Mouse (Mus musculus) forebrain, embryonic 12.5 days (tissue): ENCODE results near the gene Actn1. TPM values are rescaled to one million over a fixed set of nuclear protein-coding genes. Genes with fewer than 3 reads are reported as not detected.
"Not testable (repeated sequence)": the region's sequence is repeated elsewhere in the genome, so short reads cannot be mapped to it uniquely, and the experiment has no call there.

ENCODE experiments used
- ATAC-seq: fragments of 200-750 bp; cut with Nextera tagmentation; 2 replicates; pipeline ENCODE4 v1.8.0; 2017; ENCODE audit warnings: moderate TSS enrichment; ENCODE audit not compliant: low FRiP score
- H3K27ac ChIP-seq: fragments of 300-500 bp; sonication (generic); 2 replicates; pipeline ENCODE4 v1.5.1; 2016; ENCODE audit warnings: mild to moderate bottlenecking
- H3K27me3 ChIP-seq: fragments of 300-500 bp; sonication (generic); 2 replicates; pipeline ENCODE4 v1.6.1; 2016; ENCODE audit warnings: mild to moderate bottlenecking
- H3K36me3 ChIP-seq: fragments of 300-500 bp; sonication (generic); replicated peaks from 2 replicates; pipeline ENCODE4 v1.6.1; 2016; ENCODE audit warnings: mild to moderate bottlenecking
- H3K4me1 ChIP-seq: fragments of 300-500 bp; sonication (generic); 2 replicates; pipeline ENCODE4 v1.6.1; 2016
- H3K4me2 ChIP-seq: fragments of 300-500 bp; sonication (generic); 2 replicates; pipeline ENCODE4 v1.6.1; 2016; ENCODE audit warnings: mild to moderate bottlenecking, moderate library complexity
- H3K4me3 ChIP-seq: fragments of 300-500 bp; sonication (generic); replicated peaks from 2 replicates; pipeline ENCODE4 v1.5.1; 2016; ENCODE audit warnings: mild to moderate bottlenecking
- H3K9ac ChIP-seq: fragments of 300-500 bp; sonication (generic); 2 replicates; pipeline ENCODE4 v1.6.1; 2016; ENCODE audit warnings: mild to moderate bottlenecking
- H3K9me3 ChIP-seq: fragments of 300-500 bp; sonication (generic); 2 replicates; pipeline ENCODE4 v1.6.1; 2016
- WGBS: fragments of 180-500 bp; shearing (Covaris S2); methylation state at CpG from one replicate; pipeline ENCODE4 v1.1.7; 2016; 5-methylcytosine and 5-hydroxymethylcytosine counted together
- polyA plus RNA-seq: library from polyadenylated mRNA; unstranded; fragments of >200 nt; fragmentation: Nextera tagmentation; extraction: Ambion mirVana; gene quantifications from 2 replicates; pipeline ENCODE4 v1.2.1, GENCODE M21; 2016

Gene Actn1
- polyA plus RNA-seq, 1 experiment from 2014 or later = 21.9 TPM

DNA sequence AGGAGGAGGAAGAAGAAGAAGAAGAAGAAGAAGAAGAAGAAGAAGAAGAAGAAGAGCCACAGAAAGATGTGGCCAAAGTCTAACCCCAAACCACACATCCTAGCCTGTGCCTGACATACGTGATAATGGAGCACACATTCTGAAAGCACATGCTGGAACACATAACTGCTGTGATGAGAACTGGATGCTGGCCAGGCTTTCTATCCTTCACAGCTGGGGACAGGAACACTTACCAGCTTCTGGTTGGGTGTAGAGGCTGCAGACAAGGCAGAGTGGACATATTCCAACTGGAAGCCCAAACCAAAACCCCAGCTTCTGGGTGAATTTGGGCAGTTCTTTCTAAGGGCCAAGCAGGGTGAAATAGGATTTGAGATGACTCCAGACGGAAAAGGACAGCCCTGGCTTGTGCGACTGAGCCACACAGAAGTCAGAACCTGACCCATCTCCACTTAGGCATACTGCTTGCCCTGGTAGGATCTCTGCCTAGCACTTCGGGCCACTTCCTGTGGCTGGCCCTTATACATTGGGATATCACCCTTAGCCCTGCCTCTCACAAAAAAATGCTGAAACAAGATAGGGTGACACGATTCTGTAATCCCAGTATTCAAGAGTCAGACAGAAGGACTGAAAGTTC is 15.1 kb upstream of the Actn1 start:
- Histone ChIP-seq H3K4me1 (peaks cover 12% of the 10 kb centered on the region), H3K36me3 (no peaks in the 10 kb centered on the region), H3K9ac (no peak overlapping the region), H3K4me2 (no peak overlapping the region), H3K9me3 (no peaks in the 10 kb centered on the region), H3K4me3 (no peak overlapping the region), H3K27me3 (no peaks in the 10 kb centered on the region), H3K27ac (no peak overlapping the region)
- ATAC-seq = no peak
- WGBS = 91% methylated on average over 5 of the region's 5 CpGs

DNA sequence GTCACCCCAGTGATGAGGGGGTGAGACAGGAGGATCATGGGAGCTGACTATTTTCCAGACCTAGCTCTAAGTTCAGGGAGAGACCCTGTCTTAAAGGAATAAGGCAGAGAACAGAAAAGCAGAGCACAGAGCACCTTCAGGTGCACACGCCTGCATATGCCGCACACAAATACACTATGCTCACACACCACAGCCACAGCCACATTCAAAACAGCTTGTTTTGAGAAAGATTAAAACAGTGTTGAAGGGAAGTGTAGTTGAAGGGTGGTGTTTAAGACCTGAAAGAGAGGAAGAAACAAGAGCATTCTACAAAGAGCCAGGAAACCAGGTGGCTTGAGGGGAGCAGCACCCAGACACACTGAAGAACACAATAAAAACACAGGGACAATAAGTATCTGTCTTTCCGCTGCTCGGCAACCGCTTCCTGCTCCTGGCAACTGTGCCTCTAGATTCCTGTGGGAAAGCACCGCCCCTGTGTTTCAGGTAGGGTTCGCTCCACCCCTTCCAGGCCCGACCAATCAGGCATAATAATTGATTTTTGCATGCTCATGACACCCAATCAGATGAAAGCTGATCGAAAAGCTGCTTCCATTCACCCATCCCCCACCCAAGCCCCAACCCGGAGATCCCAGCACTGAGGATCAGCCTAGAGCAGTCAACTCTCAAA is 13.0 kb upstream of the Actn1 start:
- H3K27me3 ChIP-seq = no peaks in the 10 kb centered on the region
- H3K4me3 ChIP-seq = no peak overlapping the region
- ATAC-seq = peak; percentile 73
- peaks cover 12% of the 10 kb centered on the region for H3K4me1 ChIP-seq
- 16% methylated on average over 10 of the region's 10 CpGs for WGBS
- H3K27ac ChIP-seq = peak overlapping the region; percentile 46
- no peaks in the 10 kb centered on the region for H3K9me3 ChIP-seq
- peak overlapping the region; percentile 42 for H3K4me2 ChIP-seq
- H3K9ac ChIP-seq = no peak overlapping the region
- H3K36me3 ChIP-seq = no peaks in the 10 kb centered on the region

DNA sequence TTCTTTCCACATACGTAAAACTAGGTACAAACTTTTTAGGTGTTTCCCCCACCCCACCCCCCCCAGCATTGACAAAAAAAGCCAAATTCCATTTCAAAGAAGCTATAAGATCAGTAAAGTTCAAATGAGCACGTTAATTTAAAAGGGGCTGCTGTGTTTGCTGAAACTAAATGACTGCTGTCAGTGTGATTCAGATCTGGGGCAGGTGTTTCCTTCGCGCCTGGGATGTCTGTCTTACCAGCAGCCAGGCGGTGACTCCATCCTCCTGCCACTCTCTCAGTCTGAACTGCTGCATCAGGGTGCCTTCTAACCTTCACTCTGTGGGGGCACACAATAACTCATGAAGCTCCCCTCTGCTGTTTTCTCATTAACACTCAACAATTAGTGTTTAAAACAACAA is 11.6 kb upstream of the Actn1 start:
- ATAC-seq = no peak
- Histone ChIP-seq H3K9me3 (no peaks in the 10 kb centered on the region), H3K4me2 (no peak overlapping the region), H3K27ac (no peak overlapping the region), H3K4me1 (peaks cover 12% of the 10 kb centered on the region), H3K9ac (no peak overlapping the region), H3K36me3 (no peaks in the 10 kb centered on the region), H3K4me3 (no peak overlapping the region), H3K27me3 (no peaks in the 10 kb centered on the region)
- 29% methylated on average over 5 of the region's 5 CpGs for WGBS

DNA sequence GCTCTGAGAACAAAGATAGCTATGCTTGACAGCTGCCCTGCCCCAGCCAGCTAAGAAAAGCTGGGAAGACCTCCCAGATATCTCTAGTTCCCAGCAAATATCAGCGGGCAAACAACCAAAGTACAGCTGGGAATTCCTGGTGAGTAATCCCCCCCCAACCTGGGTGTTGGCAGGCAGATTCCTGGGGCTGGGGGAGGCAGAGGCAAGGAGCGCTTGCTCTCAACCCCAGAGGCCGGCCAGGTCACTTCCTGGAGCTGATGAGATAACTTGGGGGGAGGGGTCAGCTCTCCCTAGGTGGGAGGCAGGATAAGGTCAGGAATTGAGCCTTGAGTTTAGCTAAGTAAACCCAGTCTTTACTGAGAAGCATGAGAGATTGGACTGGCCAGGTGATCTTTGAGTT is 10.8 kb upstream of the Actn1 start:
- whole genome bisulfite sequencing = 20% methylated on average over 3 of the region's 3 CpGs
- H3K4me2 ChIP-seq = no peak overlapping the region

DNA sequence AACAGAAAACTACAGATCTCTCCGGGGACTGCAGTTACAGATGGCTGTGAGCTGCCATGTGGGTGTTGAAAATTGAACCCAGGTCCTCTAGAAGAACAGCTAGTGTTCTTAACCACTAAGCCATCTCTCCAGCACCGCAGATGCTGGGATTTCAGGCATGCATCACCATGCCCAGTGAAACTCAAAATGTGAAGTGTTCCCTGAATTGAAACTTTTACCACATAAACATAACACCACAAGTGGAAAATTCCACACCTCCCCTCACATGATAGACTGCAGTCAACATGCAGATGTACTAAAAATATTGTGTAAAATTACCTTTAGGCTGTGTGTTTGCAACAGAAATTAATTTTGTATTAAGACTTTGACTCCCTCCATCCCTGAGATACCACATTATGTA is 9.1 kb upstream of the Actn1 start:
- Histone ChIP-seq H3K4me3 (no peak overlapping the region), H3K36me3 (no peaks in the 10 kb centered on the region), H3K27me3 (no peaks in the 10 kb centered on the region), H3K4me1 (peaks cover 12% of the 10 kb centered on the region), H3K4me2 (no peak overlapping the region), H3K27ac (no peak overlapping the region), H3K9ac (no peak overlapping the region), H3K9me3 (no peaks in the 10 kb centered on the region)
- WGBS = 90% methylated on average over 2 of the region's 2 CpGs
- no peak for ATAC-seq

More for the DNA sequence above, 10.8 kb upstream of the Actn1 start:
- no peak overlapping the region for H3K27ac ChIP-seq
- ATAC-seq = no peak
- H3K36me3 ChIP-seq = no peaks in the 10 kb centered on the region
- H3K4me1 ChIP-seq = peaks cover 12% of the 10 kb centered on the region
- H3K9ac ChIP-seq = no peak overlapping the region
- H3K9me3 ChIP-seq = no peaks in the 10 kb centered on the region
- no peaks in the 10 kb centered on the region for H3K27me3 ChIP-seq
- H3K4me3 ChIP-seq = no peak overlapping the region

DNA sequence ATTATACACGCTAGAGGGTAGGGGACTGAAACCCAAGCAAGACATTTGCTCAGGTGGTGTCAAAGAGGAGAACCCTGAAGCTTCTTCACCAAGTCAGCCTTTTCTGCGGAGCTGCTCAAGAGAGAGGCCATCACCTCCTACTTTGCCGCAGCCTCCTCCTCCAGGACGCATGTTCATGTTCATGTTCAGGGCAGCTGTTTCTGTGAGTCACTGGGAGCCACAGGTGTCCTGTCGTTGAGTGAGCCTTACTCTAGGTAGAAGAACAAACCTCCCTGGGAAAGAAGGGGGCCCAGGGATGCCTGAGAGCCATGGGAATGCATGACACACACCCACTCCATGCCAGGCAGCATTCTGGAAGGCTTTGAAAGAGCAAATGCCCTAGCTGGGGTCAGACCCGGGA is 7.8 kb upstream of the Actn1 start:
- no peak for ATAC-seq
- 87% methylated on average over 6 of the region's 6 CpGs for WGBS
- no peak overlapping the region for H3K4me2 ChIP-seq
- no peaks in the 10 kb centered on the region for H3K36me3 ChIP-seq
- H3K4me3 ChIP-seq = no peak overlapping the region
- H3K27ac ChIP-seq = no peak overlapping the region
- no peaks in the 10 kb centered on the region for H3K27me3 ChIP-seq
- H3K9me3 ChIP-seq = no peaks in the 10 kb centered on the region
- no peak overlapping the region for H3K9ac ChIP-seq
- peaks cover 6% of the 10 kb centered on the region for H3K4me1 ChIP-seq

DNA sequence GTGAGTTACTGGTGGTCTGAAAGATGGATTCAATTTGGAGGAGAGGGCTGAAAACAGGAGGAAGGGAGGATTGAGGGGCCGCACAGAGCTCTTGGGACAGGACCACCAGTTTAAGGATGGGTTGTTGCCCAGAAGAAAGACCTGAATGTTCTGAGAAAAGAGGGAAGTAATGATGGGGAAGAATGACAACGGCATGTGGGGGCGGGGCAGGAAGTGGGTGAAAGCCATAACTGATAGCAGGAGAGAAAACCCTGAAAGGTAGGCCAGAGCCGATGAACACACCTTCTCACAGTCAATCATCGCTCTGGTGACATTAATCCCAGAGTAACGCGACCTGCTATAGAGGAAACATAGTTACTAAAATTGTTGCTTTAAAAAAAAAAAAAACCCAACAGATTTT is 4.2 kb upstream of the Actn1 start:
- ATAC-seq, H3K4me3 ChIP-seq, H3K9ac ChIP-seq, H3K27ac ChIP-seq, H3K36me3 ChIP-seq, H3K9me3 ChIP-seq, H3K4me2 ChIP-seq, H3K4me1 ChIP-seq: not testable (repeated sequence)
- 89% methylated on average over 7 of the region's 7 CpGs for WGBS
- peaks cover 11% of the 10 kb centered on the region; the same call in 1 of the 2 replicates for H3K27me3 ChIP-seq

DNA sequence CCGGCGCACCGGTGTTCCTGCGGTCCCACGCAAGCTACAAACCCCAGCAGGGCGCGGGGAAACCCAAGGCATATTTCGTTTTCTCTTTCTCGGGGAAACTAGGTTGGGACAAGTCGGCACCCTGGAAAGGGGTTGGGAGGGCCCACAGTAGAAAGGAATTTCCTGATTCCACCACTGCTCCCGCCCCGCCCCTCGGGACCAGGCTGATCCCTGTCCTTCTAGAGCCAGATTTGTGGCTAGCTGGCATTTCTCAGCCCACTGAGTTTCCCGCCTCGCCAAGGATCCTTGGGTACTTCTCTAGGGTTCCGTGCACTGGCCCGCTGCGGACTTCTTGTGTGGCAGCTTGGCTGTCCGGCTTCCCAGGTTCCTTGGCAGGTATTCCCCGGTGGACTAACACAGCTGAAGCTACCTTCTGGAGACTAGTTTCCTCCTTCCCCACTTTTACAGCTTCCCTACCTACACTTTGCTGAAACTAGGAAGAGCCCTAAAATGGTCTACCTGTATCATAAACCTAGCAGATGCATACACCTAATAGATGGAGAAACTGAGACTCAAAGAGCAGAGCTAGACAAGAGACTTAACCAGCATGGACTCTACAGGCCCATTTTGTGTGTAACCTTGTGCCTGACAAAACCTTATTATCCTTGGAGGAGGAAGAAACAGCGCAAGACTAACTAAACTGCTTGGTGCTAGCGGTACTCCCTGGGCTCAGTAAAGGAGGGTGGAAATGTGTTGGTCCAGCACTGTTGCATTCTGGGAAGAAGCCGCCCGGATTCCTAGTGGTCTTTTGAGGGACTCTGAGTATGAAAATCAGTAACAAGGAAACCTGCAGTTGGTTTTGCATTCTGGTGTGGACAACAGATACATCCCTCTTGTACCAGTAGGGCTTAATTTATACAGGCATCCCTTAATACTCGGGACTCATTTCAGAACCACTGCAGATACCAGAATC is 849 bp upstream of the Actn1 start:
- Histone ChIP-seq H3K27me3 (peaks cover 11% of the 10 kb centered on the region; the same call in 1 of the 2 replicates), H3K4me3 (peak overlapping the region; percentile 76), H3K4me2 (peak overlapping the region; percentile 95), H3K9ac (peak overlapping the region; percentile 86), H3K9me3 (no peaks in the 10 kb centered on the region), H3K27ac (peak overlapping the region; percentile 94), H3K4me1 (peaks cover 27% of the 10 kb centered on the region), H3K36me3 (no peaks in the 10 kb centered on the region)
- peak; percentile 21; the same call in 1 of the 2 replicates for ATAC-seq
- WGBS = 10% methylated on average over 25 of the region's 25 CpGs

DNA sequence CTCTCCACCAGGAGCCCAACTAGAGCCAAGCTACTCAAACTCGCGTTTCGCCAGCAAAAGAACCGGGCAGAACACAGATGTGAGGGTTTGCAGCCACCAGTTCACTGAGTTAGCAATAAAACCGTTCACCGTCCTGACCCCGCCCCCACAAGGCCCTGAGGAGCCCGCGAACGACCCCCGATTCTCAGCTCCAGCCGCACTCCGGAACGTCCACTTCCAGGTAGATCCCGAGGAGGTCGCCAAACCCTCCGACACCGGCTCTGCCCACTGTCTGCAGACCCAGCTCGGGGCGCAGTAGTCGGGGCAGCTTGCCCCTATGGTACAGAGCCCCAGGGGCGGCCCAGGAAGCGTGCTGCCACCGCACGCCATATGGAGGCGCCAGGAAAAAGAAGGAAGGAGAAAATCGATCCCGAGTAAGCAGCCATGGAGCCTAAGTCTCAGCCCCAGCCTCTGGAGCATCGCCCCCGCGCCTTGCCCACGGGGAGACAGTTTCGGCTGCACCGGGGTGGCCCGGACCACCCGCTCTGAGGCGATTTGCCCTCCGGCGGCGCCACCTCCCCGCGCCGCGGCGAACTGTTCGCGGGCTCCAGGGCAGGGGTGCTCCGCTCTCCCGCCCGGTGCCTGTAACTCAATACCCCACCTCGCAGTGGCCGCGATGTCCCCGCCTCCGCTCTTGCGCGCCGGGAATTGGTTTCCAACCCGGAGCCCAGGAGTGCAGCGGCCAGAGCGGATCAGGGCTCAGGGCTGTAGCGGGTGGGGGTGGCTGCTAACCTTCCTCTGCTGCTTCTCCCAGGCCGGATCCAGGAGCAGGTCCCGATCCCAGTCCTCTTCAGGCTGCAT is 735 bp downstream of the Actn1 start:
- under 1% methylated on average over 62 of the region's 64 CpGs for WGBS
- Histone ChIP-seq H3K4me2 (peak overlapping the region; percentile 95), H3K9me3 (no peaks in the 10 kb centered on the region), H3K9ac (peak overlapping the region; percentile 86), H3K27ac (peak overlapping the region; percentile 94), H3K36me3 (no peaks in the 10 kb centered on the region), H3K4me1 (peaks cover 27% of the 10 kb centered on the region), H3K27me3 (peaks cover 11% of the 10 kb centered on the region; the same call in 1 of the 2 replicates), H3K4me3 (peak overlapping the region; percentile 76)
- peak; percentile 76 for ATAC-seq

DNA sequence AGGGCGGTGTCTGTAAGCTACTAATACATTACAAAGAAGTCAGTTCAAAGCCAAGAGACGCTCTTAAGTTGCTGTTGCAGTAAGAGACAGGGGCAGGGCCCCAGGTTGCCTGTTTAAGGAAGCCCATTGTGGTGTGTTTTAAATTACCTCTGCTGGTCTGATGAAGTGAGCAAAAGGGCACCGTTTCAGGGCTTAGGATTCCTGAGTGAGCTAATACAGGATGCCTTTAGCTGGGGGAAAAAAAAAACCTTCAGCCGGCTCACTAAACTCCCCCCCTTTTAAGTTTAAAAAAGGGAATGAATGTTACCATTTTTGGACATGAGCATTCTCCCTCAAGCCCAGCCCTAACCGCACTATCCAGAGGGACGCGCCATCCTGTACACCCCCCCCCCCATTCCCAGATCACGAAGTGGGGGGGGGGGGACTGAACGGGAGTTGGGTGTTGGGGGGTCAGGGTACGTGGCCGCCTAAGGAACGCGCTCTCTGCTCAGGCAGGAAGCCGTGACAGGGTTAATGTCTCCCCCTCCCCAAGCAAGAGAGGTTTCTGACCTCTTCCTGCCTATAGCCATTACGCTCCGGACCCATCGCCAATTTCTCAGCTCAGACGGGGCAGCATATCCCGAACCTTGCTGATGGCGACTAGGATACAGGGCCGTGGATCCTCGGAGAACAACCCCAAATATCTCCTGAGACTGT is 1.5 kb downstream of the Actn1 start:
- ATAC-seq = 0 out of 2 replicates have a peak, but pooled peaks have one; percentile 0
- 2% methylated on average over 19 of the region's 22 CpGs for WGBS
- peak overlapping the region; percentile 86 for H3K9ac ChIP-seq

DNA sequence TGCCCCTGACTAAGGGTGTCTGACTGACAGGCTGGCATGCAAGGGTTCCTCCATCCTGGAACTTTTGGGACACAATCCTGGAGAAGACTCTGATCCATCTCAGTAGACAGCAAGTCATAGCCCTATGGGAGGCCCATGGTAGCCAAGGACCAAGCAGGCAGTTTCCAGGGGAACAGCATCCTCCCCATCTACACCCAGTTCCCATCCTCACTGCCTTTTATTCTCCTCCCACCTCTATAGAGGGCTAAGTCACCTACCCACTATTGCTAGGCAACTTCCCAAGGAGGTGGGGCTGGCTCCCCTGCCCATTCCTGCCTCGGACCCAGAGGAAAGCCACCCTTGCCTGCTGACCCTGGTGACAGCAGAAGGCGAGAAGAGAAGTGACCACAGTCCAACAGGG is 8.2 kb downstream of the Actn1 start:
- H3K4me3 ChIP-seq = no peak overlapping the region
- no peak overlapping the region for H3K27ac ChIP-seq
- H3K9ac ChIP-seq = no peak overlapping the region
- no peak for ATAC-seq
- no peaks in the 10 kb centered on the region for H3K36me3 ChIP-seq
- WGBS = 52% methylated on average over 2 of the region's 2 CpGs
- no peaks in the 10 kb centered on the region; the same call in 1 of the 2 replicates for H3K4me1 ChIP-seq
- H3K27me3 ChIP-seq = no peaks in the 10 kb centered on the region
- no peaks in the 10 kb centered on the region for H3K9me3 ChIP-seq
- no peak overlapping the region for H3K4me2 ChIP-seq

More for the DNA sequence above, 1.5 kb downstream of the Actn1 start:
- Histone ChIP-seq H3K4me1 (peaks cover 27% of the 10 kb centered on the region), H3K27me3 (peaks cover 11% of the 10 kb centered on the region; the same call in 1 of the 2 replicates), H3K27ac (peak overlapping the region; percentile 94), H3K4me2 (peak overlapping the region; percentile 95), H3K36me3 (no peaks in the 10 kb centered on the region), H3K9me3 (no peaks in the 10 kb centered on the region), H3K4me3 (peak overlapping the region; percentile 76)
